Mouse (Mus musculus) heart, embryonic 13.5 days (tissue): ENCODE measurements around the gene Smad3. TPM values are rescaled to one million over a fixed set of nuclear protein-coding genes. Genes with fewer than 3 reads are reported as not detected.

ENCODE experiments used
- ATAC-seq: fragments of 200-750 bp; cut with Nextera tagmentation; 2 replicates; pipeline ENCODE4 v1.8.0; 2017; ENCODE audit warnings: moderate TSS enrichment; ENCODE audit not compliant: insufficient number of reproducible peaks, low FRiP score, low TSS enrichment; ENCODE audit errors: extremely low read depth
- H3K27ac ChIP-seq: fragments of 300-500 bp; sonication (generic); replicated peaks from 2 replicates; pipeline ENCODE4 v1.5.1; 2015; ENCODE audit warnings: moderate library complexity, mild to moderate bottlenecking, inconsistent platforms
- H3K27me3 ChIP-seq: fragments of 300-500 bp; sonication (generic); replicated peaks from 2 replicates; pipeline ENCODE4 v1.6.1; 2015; ENCODE audit warnings: mild to moderate bottlenecking, inconsistent platforms
- H3K36me3 ChIP-seq: fragments of 300-500 bp; sonication (generic); 2 replicates; pipeline ENCODE4 v1.6.1; 2015; ENCODE audit warnings: mild to moderate bottlenecking, inconsistent platforms
- H3K4me1 ChIP-seq: fragments of 300-500 bp; sonication (generic); 2 replicates; pipeline ENCODE4 v1.6.1; 2015; ENCODE audit warnings: inconsistent platforms
- H3K4me2 ChIP-seq: fragments of 300-500 bp; sonication (generic); 2 replicates; pipeline ENCODE4 v1.6.1; 2015; ENCODE audit warnings: inconsistent platforms, mild to moderate bottlenecking, moderate library complexity
- H3K4me3 ChIP-seq: fragments of 300-500 bp; sonication (generic); 2 replicates; pipeline ENCODE4 v1.5.1; 2015; ENCODE audit warnings: moderate library complexity, mild to moderate bottlenecking, inconsistent platforms
- H3K9ac ChIP-seq: fragments of 300-500 bp; sonication (generic); 2 replicates; pipeline ENCODE4 v1.6.1; 2015; ENCODE audit warnings: inconsistent platforms, mild to moderate bottlenecking, moderate library complexity
- H3K9me3 ChIP-seq: fragments of 300-500 bp; sonication (generic); 2 replicates; pipeline ENCODE4 v1.6.1; 2016; ENCODE audit warnings: inconsistent platforms
- WGBS: fragments of 180-500 bp; shearing (Covaris S2); methylation state at CpG from one replicate; pipeline ENCODE4 v1.1.7; 2015; ENCODE audit warnings: mixed read lengths; 5-methylcytosine and 5-hydroxymethylcytosine counted together
- polyA plus RNA-seq: library from polyadenylated mRNA; unstranded; fragments of >200 nt; fragmentation: Nextera tagmentation; extraction: Ambion mirVana; gene quantifications from 2 replicates; pipeline ENCODE4 v1.2.1, GENCODE M21; 2015

Smad3 gene
- polyA plus RNA-seq, 1 experiment from 2014 or later = 11.3 TPM

GRCm38 (mm10) chr9:63754039-63754438, 3.8 kb downstream of the Smad3 start:
- H3K9ac ChIP-seq = peak overlapping the region; percentile 98
- no peak for ATAC-seq
- peak overlapping the region; percentile 81; the same call in 1 of the 2 replicates for H3K4me3 ChIP-seq
- 76% methylated on average over 5 of the region's 5 CpGs for WGBS
- H3K4me1 ChIP-seq = peaks cover 81% of the 10 kb centered on the region
- H3K27me3 ChIP-seq = no peaks in the 10 kb centered on the region
- H3K9me3 ChIP-seq = no peaks in the 10 kb centered on the region
- peak overlapping the region; percentile 94 for H3K4me2 ChIP-seq
- no peak overlapping the region for H3K27ac ChIP-seq
- no peaks in the 10 kb centered on the region for H3K36me3 ChIP-seq

- Histone ChIP-seq H3K27ac (no peak overlapping the region), H3K9ac (peak overlapping the region; percentile 37), H3K36me3 (no peaks in the 10 kb centered on the region), H3K4me2 (peak overlapping the region; percentile 26), H3K4me1 (peaks cover 80% of the 10 kb centered on the region), H3K9me3 (no peaks in the 10 kb centered on the region), H3K4me3 (no peak overlapping the region), H3K27me3 (no peaks in the 10 kb centered on the region)
- no peak for ATAC-seq
- 57% methylated on average over 8 of the region's 8 CpGs for WGBS
Observed at GRCm38 (mm10) chr9:63753359-63753758, 4.4 kb downstream of the Smad3 start.

GRCm38 (mm10) chr9:63752576-63752975, 5.2 kb downstream of the Smad3 start:
- no peak for ATAC-seq
- Histone ChIP-seq H3K36me3 (no peaks in the 10 kb centered on the region), H3K4me2 (peak overlapping the region; percentile 26), H3K9ac (0 out of 2 replicates have a peak overlapping the region, but pooled peaks have one; percentile 37), H3K4me3 (no peak overlapping the region), H3K27ac (0 out of 2 replicates have a peak overlapping the region, but pooled peaks have one; percentile 3), H3K27me3 (no peaks in the 10 kb centered on the region), H3K9me3 (no peaks in the 10 kb centered on the region), H3K4me1 (peaks cover 88% of the 10 kb centered on the region)
- 42% methylated on average over 7 of the region's 7 CpGs for WGBS

GRCm38 (mm10) chr9:63751325-63751724, 6.5 kb downstream of the Smad3 start:
- H3K4me2 ChIP-seq = no peak overlapping the region
- no peaks in the 10 kb centered on the region for H3K27me3 ChIP-seq
- no peaks in the 10 kb centered on the region for H3K9me3 ChIP-seq
- no peak overlapping the region for H3K4me3 ChIP-seq
- H3K4me1 ChIP-seq = peaks cover 97% of the 10 kb centered on the region
- WGBS = 79% methylated on average over 4 of the region's 4 CpGs
- H3K36me3 ChIP-seq = no peaks in the 10 kb centered on the region
- no peak for ATAC-seq
- H3K9ac ChIP-seq = no peak overlapping the region
- H3K27ac ChIP-seq = no peak overlapping the region

- Histone ChIP-seq H3K36me3 (no peaks in the 10 kb centered on the region), H3K4me2 (peak overlapping the region; percentile 1; the same call in 1 of the 2 replicates), H3K4me1 (peaks cover 97% of the 10 kb centered on the region), H3K9ac (peak overlapping the region; percentile 67), H3K27me3 (no peaks in the 10 kb centered on the region), H3K27ac (peak overlapping the region; percentile 74), H3K9me3 (no peaks in the 10 kb centered on the region), H3K4me3 (no peak overlapping the region)
- 40% methylated on average over 10 of the region's 10 CpGs for WGBS
- ATAC-seq = no peak
Observed at GRCm38 (mm10) chr9:63750360-63750974, 7.3 kb downstream of the Smad3 start.

GRCm38 (mm10) chr9:63749296-63749915, 8.4 kb downstream of the Smad3 start:
- Histone ChIP-seq H3K36me3 (no peaks in the 10 kb centered on the region), H3K27ac (peak overlapping the region; percentile 74), H3K9me3 (no peaks in the 10 kb centered on the region), H3K27me3 (no peaks in the 10 kb centered on the region), H3K4me2 (peak overlapping the region; percentile 49), H3K4me3 (0 out of 2 replicates have a peak overlapping the region, but pooled peaks have one; percentile 4), H3K9ac (peak overlapping the region; percentile 67), H3K4me1 (peaks cover 97% of the 10 kb centered on the region)
- ATAC-seq = no peak
- 24% methylated on average over 15 of the region's 15 CpGs for WGBS

- no peak for ATAC-seq
- Histone ChIP-seq H3K27me3 (no peaks in the 10 kb centered on the region), H3K27ac (peak overlapping the region; percentile 61; the same call in 1 of the 2 replicates), H3K4me1 (peaks cover 97% of the 10 kb centered on the region), H3K9ac (peak overlapping the region; percentile 50), H3K4me2 (no peak overlapping the region), H3K36me3 (no peaks in the 10 kb centered on the region), H3K4me3 (no peak overlapping the region), H3K9me3 (no peaks in the 10 kb centered on the region)
- 83% methylated on average over 9 of the region's 9 CpGs for WGBS
Observed at GRCm38 (mm10) chr9:63747645-63748295, 10.0 kb downstream of the Smad3 start.

GRCm38 (mm10) chr9:63746980-63747379, 10.8 kb downstream of the Smad3 start:
- no peak overlapping the region for H3K4me2 ChIP-seq
- H3K27me3 ChIP-seq = no peaks in the 10 kb centered on the region
- peaks cover 97% of the 10 kb centered on the region for H3K4me1 ChIP-seq
- H3K36me3 ChIP-seq = no peaks in the 10 kb centered on the region
- peak overlapping the region; percentile 65 for H3K9ac ChIP-seq
- H3K9me3 ChIP-seq = no peaks in the 10 kb centered on the region
- no peak overlapping the region for H3K4me3 ChIP-seq
- ATAC-seq = no peak
- peak overlapping the region; percentile 77; the same call in 1 of the 2 replicates for H3K27ac ChIP-seq
- 93% methylated on average over 3 of the region's 3 CpGs for WGBS

- Histone ChIP-seq H3K4me2 (peak overlapping the region; percentile 50), H3K9ac (peak overlapping the region; percentile 65)
Observed at GRCm38 (mm10) chr9:63745821-63746632, 11.8 kb downstream of the Smad3 start.

GRCm38 (mm10) chr9:63744595-63744994, 13.2 kb downstream of the Smad3 start:
- H3K27ac ChIP-seq = no peak overlapping the region
- ATAC-seq = no peak
- peaks cover 5% of the 10 kb centered on the region for H3K36me3 ChIP-seq
- H3K9me3 ChIP-seq = no peaks in the 10 kb centered on the region
- H3K4me2 ChIP-seq = no peak overlapping the region
- WGBS = 86% methylated on average over 5 of the region's 5 CpGs
- H3K4me1 ChIP-seq = peaks cover 97% of the 10 kb centered on the region
- H3K4me3 ChIP-seq = no peak overlapping the region
- H3K27me3 ChIP-seq = no peaks in the 10 kb centered on the region
- no peak overlapping the region for H3K9ac ChIP-seq

More at GRCm38 (mm10) chr9:63745821-63746632, 11.8 kb downstream of the Smad3 start:
- Histone ChIP-seq H3K9me3 (no peaks in the 10 kb centered on the region), H3K4me1 (peaks cover 98% of the 10 kb centered on the region), H3K27me3 (no peaks in the 10 kb centered on the region), H3K36me3 (no peaks in the 10 kb centered on the region), H3K27ac (peak overlapping the region; percentile 77), H3K4me3 (no peak overlapping the region)
- 30% methylated on average over 19 of the region's 19 CpGs for WGBS
- ATAC-seq = no peak

GRCm38 (mm10) chr9:63743775-63744174, 14.0 kb downstream of the Smad3 start:
- no peak overlapping the region; the same call in 1 of the 2 replicates for H3K27ac ChIP-seq
- peaks cover 97% of the 10 kb centered on the region for H3K4me1 ChIP-seq
- no peak for ATAC-seq

More at GRCm38 (mm10) chr9:63743775-63744174, 14.0 kb downstream of the Smad3 start:
- peak overlapping the region; percentile 64; the same call in 1 of the 2 replicates for H3K9ac ChIP-seq
- 81% methylated on average over 11 of the region's 11 CpGs for WGBS
- no peaks in the 10 kb centered on the region for H3K27me3 ChIP-seq
- no peak overlapping the region for H3K4me2 ChIP-seq
- H3K9me3 ChIP-seq = no peaks in the 10 kb centered on the region
- peaks cover 13% of the 10 kb centered on the region for H3K36me3 ChIP-seq
- H3K4me3 ChIP-seq = no peak overlapping the region
